Mouse (Mus musculus) erythroblast, embryonic 14.5 days (primary cell): ENCODE results near the gene Bloc1s6.

Experiments used
- GATA1 ChIP-seq: IDR thresholded peaks from 2 replicates; pipeline ENCODE4 v1.6.1; 2012; ENCODE audit warnings: low read length, inconsistent platforms, mixed read lengths
- TAL1 ChIP-seq: IDR thresholded peaks from 3 replicates; pipeline ENCODE4 v1.6.1; 2012; ENCODE audit warnings: low read length, inconsistent platforms, mixed read lengths

DNA sequence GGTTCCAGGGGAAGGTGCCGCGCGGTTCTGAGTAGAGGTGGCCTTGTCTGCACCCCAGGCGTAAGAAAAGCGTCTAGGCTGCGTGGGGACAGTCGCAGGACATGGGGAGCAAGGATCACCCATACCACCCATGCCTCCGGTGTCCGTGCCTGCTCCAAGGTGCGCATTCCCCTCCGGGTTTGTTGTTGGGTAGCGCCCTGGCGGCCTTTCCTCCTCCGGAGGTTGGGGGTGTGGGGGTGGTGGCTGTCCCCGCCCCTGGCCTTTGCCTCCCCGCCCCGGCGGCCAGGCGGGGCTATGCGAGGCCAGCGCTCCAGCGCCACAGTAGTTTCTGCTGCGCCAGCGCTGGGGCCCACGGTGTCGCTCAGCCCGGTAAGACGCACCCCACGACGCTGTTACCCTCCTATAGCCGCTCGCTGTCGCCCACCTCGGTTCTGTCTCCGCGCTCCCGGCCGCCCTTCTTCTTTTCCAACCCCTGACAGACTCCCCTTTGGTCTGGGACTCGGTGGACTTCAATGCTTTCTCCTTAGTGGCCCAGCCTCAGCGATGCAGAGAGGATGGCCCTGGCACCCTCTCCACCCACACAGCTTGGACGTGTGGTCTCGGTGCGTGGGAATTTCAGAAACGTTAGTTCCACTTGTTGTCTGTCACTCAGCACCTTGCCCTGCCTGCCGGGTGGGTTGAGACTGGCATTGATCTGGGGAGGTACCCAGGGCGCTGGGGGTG, 26.9 kb downstream of the Bloc1s6 start, which contains the start of gene Sqor:
- TF ChIP-seq GATA1 (no peak), TAL1 (no peak)
